Mouse (Mus musculus) mouse embryonic stem cell (cell line): ENCODE data around the gene Araf.
"Not testable (repeated sequence)": the region's sequence is repeated elsewhere in the genome, so short reads cannot be mapped to it uniquely, and the experiment has no call there.

Source experiments
- in situ Hi-C, 2 experiments: fragments of 300-500 bp; cut with MboI; formaldehyde crosslinking; loops; 1 replicate in 1 of 2; 3 replicates in 1 of 2; pipeline ENCODE4 v1.14.3; 2019 to 2020; ENCODE audit warnings: low sequenced_read_pairs in 2 of 2, low pct_unique_long_range_greater_than_20kb in 1 of 2, mixed read lengths in 1 of 2; ENCODE audit not compliant: unreplicated experiment in 1 of 2

Araf gene

GRCm38 (mm10) chrX:20797681-20798080, at the start of gene Araf:
Gene Araf (plus strand): TSS chrX:20797814.
- in situ Hi-C loops: loop anchor here in 1 of 2 experiments (10.0 kb wide), 1 partner anchor 133 kb away; no protein-coding TSS in a partner anchor

GRCm38 (mm10) chrX:20748829-20749228, 48.8 kb upstream of the Araf start:
- in situ Hi-C loops: no loop called here

- in situ Hi-C loops: no loop called here
Measured at GRCm38 (mm10) chrX:20761201-20761600, 36.4 kb upstream of the Araf start.

GRCm38 (mm10) chrX:20770697-20771381, 26.8 kb upstream of the Araf start:
- in situ Hi-C loops: loop anchor here in 1 of 2 experiments (10.0 kb wide), 1 partner anchor 106 kb away; no protein-coding TSS in a partner anchor

- in situ Hi-C loops: loop anchor here in 1 of 2 experiments (10.0 kb wide), 1 partner anchor 107 kb away; no protein-coding TSS in a partner anchor
Measured at GRCm38 (mm10) chrX:20771666-20772065, 25.9 kb upstream of the Araf start.

GRCm38 (mm10) chrX:20775271-20776016, 22.2 kb upstream of the Araf start:
- in situ Hi-C loops: loop anchor here in 1 of 2 experiments (10.0 kb wide), 1 partner anchor 111 kb away; no protein-coding TSS in a partner anchor

GRCm38 (mm10) chrX:20777619-20778018, 20.0 kb upstream of the Araf start:
- in situ Hi-C loops: loop anchor here in 1 of 2 experiments (10.0 kb wide), 1 partner anchor 113 kb away; no protein-coding TSS in a partner anchor

GRCm38 (mm10) chrX:20787309-20787708, 10.3 kb upstream of the Araf start:
- in situ Hi-C loops: no loop called here

GRCm38 (mm10) chrX:20792417-20792816, 5.2 kb upstream of the Araf start:
- in situ Hi-C loops: loop anchor here in 1 of 2 experiments (10.0 kb wide), 1 partner anchor 128 kb away; no protein-coding TSS in a partner anchor

- in situ Hi-C loops: loop anchor here in 1 of 2 experiments (10.0 kb wide), 1 partner anchor 128 kb away; no protein-coding TSS in a partner anchor
Measured at GRCm38 (mm10) chrX:20793230-20793629, 4.4 kb upstream of the Araf start.

GRCm38 (mm10) chrX:20794229-20794628, 3.4 kb upstream of the Araf start:
- in situ Hi-C loops: loop anchor here in 1 of 2 experiments (10.0 kb wide), 1 partner anchor 129 kb away; no protein-coding TSS in a partner anchor

GRCm38 (mm10) chrX:20798141-20798796, 655 bp downstream of the Araf start:
- in situ Hi-C loops: loop anchor here in 1 of 2 experiments (10.0 kb wide), 1 partner anchor 133 kb away; no protein-coding TSS in a partner anchor

GRCm38 (mm10) chrX:20798797-20799147, 1.2 kb downstream of the Araf start:
- in situ Hi-C loops: loop anchor here in 1 of 2 experiments (10.0 kb wide), 1 partner anchor 134 kb away; no protein-coding TSS in a partner anchor

- in situ Hi-C loops: no loop called here
Measured at GRCm38 (mm10) chrX:20801456-20801855, 3.8 kb downstream of the Araf start.

- in situ Hi-C loops: not testable (repeated sequence)
Measured at GRCm38 (mm10) chrX:20804301-20804700, 6.7 kb downstream of the Araf start.

- in situ Hi-C loops: no loop called here
Measured at GRCm38 (mm10) chrX:20806295-20806694, 8.7 kb downstream of the Araf start.

GRCm38 (mm10) chrX:20816974-20817373, 19.4 kb downstream of the Araf start:
- in situ Hi-C loops: no loop called here

GRCm38 (mm10) chrX:20819204-20819628, 21.6 kb downstream of the Araf start:
- in situ Hi-C loops: no loop called here
